Mouse (Mus musculus): ENCODE results near the gene Zfp710. TPM values are rescaled to one million over a fixed set of nuclear protein-coding genes. Genes with fewer than 3 reads are reported as not detected.

Zfp710 gene
- polyA plus RNA-seq, 1 experiment: 5.3 TPM

DNA sequence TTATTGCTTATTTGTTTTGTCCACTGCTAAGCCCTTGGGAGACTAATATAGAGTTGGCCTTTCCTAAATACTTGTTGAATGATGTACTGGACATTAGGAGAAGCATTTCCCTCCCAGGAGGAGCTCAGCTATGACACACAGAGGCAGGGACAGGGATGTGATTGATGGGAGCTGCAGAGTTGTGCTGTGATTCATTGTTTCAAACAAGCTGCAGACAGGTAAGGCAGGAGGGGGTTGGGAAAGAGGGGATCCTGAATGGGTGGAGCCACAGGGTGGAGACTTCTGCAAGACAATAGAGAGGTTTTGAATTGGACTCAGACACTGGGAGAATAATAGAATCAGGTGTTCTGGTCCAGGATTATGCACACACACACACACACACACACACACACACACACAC lies 5.4 kb downstream of the Zfp710 start:
- no peak overlapping the region for H3ac ChIP-seq (ENCODE audit: control insufficient read depth, insufficient read length, low read depth)
- no peaks in the 10 kb centered on the region for H3K36me3 ChIP-seq (ENCODE audit: control insufficient read depth, insufficient read depth)
- H3K4me3 ChIP-seq (ENCODE audit: insufficient read depth, poor library complexity, severe bottlenecking): no peak overlapping the region
- no peak for TF ChIP-seq USF1 (IDR thresholded peaks at IDR 0.05; ENCODE audit: low read depth)
- no peak for TF ChIP-seq CEBPB (IDR thresholded peaks at IDR 0.05; ENCODE audit: low read depth)
- no peak for TF ChIP-seq MYOG (IDR thresholded peaks at IDR 0.05; ENCODE audit: control insufficient read depth, extremely low read depth, insufficient read length)
- no peak for TF ChIP-seq MAX (IDR thresholded peaks at IDR 0.05)
- TF ChIP-seq CTCF (IDR thresholded peaks at IDR 0.05; ENCODE audit: control insufficient read depth, insufficient read depth, insufficient read length): no peak
- no peak for TF ChIP-seq FOSL1 (IDR thresholded peaks at IDR 0.05; ENCODE audit: insufficient read depth, low read length, poor library complexity, severe bottlenecking)
- no peak for TF ChIP-seq MYOD1 (IDR thresholded peaks at IDR 0.05; ENCODE audit: control insufficient read depth, insufficient read length, low read depth)
- H3K27me3 ChIP-seq (ENCODE audit: control insufficient read depth, insufficient read depth, insufficient read length): no peaks in the 10 kb centered on the region
- H3K79me2 ChIP-seq (ENCODE audit: control insufficient read depth, insufficient read depth): peaks cover 78% of the 10 kb centered on the region
- H3K79me3 ChIP-seq (ENCODE audit: low read depth): peaks cover 25% of the 10 kb centered on the region

DNA sequence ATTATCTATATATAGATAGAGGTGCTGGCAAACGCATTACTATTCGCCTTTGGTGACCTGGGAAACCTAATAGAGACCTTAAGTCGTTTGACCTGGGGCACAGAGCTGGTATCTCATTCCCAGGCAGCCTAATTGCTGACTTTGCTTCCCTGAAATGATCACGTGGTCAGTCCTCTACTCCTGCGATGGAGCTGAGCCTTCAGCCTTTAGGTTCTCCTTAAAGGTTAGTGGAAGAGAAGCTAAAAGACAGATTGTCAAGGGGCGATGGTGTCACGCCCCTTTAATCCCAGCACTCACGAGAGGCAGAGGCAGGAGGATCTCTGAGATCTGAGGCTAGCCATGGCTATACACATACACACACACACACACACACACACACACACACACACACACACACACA lies 5.9 kb downstream of the Zfp710 start:
- Histone ChIP-seq H3ac (ENCODE audit: control insufficient read depth, insufficient read length, low read depth) (no peak overlapping the region), H3K79me3 (ENCODE audit: low read depth) (peaks cover 28% of the 10 kb centered on the region), H3K79me2 (ENCODE audit: control insufficient read depth, insufficient read depth) (peaks cover 82% of the 10 kb centered on the region), H3K27me3 (ENCODE audit: control insufficient read depth, insufficient read depth, insufficient read length) (no peaks in the 10 kb centered on the region), H3K4me3 (ENCODE audit: insufficient read depth, poor library complexity, severe bottlenecking) (no peak overlapping the region), H3K36me3 (ENCODE audit: control insufficient read depth, insufficient read depth) (no peaks in the 10 kb centered on the region)
- TF ChIP-seq CTCF (IDR thresholded peaks at IDR 0.05; ENCODE audit: control insufficient read depth, insufficient read depth, insufficient read length) (no peak), FOSL1 (IDR thresholded peaks at IDR 0.05; ENCODE audit: insufficient read depth, low read length, poor library complexity, severe bottlenecking) (no peak), CEBPB (IDR thresholded peaks at IDR 0.05; ENCODE audit: low read depth) (no peak), MYOG (IDR thresholded peaks at IDR 0.05; ENCODE audit: control insufficient read depth, extremely low read depth, insufficient read length) (no peak), MAX (IDR thresholded peaks at IDR 0.05) (no peak), MYOD1 (IDR thresholded peaks at IDR 0.05; ENCODE audit: control insufficient read depth, insufficient read length, low read depth) (no peak), USF1 (IDR thresholded peaks at IDR 0.05; ENCODE audit: low read depth) (no peak)

DNA sequence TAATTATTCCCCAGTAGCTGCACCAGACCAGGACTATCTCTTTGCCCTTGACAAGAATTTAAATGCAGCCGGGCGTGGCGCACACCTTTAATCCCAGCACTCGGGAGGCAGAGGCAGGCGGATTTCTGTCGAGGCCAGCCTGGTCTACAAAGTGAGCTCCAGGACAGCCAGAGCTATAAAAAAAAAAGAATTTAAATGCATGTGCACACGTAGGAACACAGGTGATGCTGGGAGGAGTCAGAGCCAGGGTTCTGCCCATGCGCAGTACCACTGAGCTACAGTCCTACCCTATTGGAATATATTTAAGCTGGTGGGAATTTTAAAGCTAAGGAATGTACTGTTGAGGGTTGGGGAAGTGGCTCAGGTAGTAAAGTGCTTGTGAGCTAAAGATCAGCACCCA lies 6.4 kb downstream of the Zfp710 start:
- peaks cover 86% of the 10 kb centered on the region for H3K79me2 ChIP-seq (ENCODE audit: control insufficient read depth, insufficient read depth)
- no peak overlapping the region for H3K4me3 ChIP-seq (ENCODE audit: insufficient read depth, poor library complexity, severe bottlenecking)
- H3K79me3 ChIP-seq (ENCODE audit: low read depth): peaks cover 28% of the 10 kb centered on the region

DNA sequence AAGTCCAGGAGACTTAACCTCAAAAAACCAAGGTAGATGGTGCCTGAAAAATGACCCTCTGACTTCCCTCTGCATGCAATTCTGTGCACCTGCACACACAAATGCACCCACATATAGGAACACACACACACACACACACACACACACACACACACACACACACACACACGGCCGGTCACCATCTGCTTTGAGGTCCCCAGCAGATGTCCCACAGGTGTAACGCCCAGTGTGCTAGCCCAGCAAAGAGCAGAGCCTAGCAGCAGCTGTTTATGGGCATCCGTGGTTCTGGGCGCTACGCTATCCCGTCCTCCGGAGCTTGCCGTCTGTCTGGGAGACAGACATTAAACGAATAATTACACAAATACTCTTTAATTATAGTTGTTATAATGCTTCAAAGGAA lies 6.9 kb downstream of the Zfp710 start:
- Histone ChIP-seq H3K79me3 (ENCODE audit: low read depth) (peaks cover 28% of the 10 kb centered on the region), H3K27me3 (ENCODE audit: control insufficient read depth, insufficient read depth, insufficient read length) (no peaks in the 10 kb centered on the region), H3K36me3 (ENCODE audit: control insufficient read depth, insufficient read depth) (no peaks in the 10 kb centered on the region), H3K79me2 (ENCODE audit: control insufficient read depth, insufficient read depth) (peaks cover 86% of the 10 kb centered on the region), H3ac (ENCODE audit: control insufficient read depth, insufficient read length, low read depth) (no peak overlapping the region), H3K4me3 (ENCODE audit: insufficient read depth, poor library complexity, severe bottlenecking) (no peak overlapping the region)
- TF ChIP-seq USF1 (IDR thresholded peaks at IDR 0.05; ENCODE audit: low read depth) (no peak), CTCF (IDR thresholded peaks at IDR 0.05; ENCODE audit: control insufficient read depth, insufficient read depth, insufficient read length) (no peak), FOSL1 (IDR thresholded peaks at IDR 0.05; ENCODE audit: insufficient read depth, low read length, poor library complexity, severe bottlenecking) (no peak), CEBPB (IDR thresholded peaks at IDR 0.05; ENCODE audit: low read depth) (no peak), MYOD1 (IDR thresholded peaks at IDR 0.05; ENCODE audit: control insufficient read depth, insufficient read length, low read depth) (no peak), MYOG (IDR thresholded peaks at IDR 0.05; ENCODE audit: control insufficient read depth, extremely low read depth, insufficient read length) (no peak), MAX (IDR thresholded peaks at IDR 0.05) (no peak)

More for the DNA sequence above, 6.4 kb downstream of the Zfp710 start:
- no peaks in the 10 kb centered on the region for H3K36me3 ChIP-seq (ENCODE audit: control insufficient read depth, insufficient read depth)
- no peak overlapping the region for H3ac ChIP-seq (ENCODE audit: control insufficient read depth, insufficient read length, low read depth)
- TF ChIP-seq USF1 (IDR thresholded peaks at IDR 0.05; ENCODE audit: low read depth): no peak
- no peak for TF ChIP-seq MYOD1 (IDR thresholded peaks at IDR 0.05; ENCODE audit: control insufficient read depth, insufficient read length, low read depth)
- no peak for TF ChIP-seq CTCF (IDR thresholded peaks at IDR 0.05; ENCODE audit: control insufficient read depth, insufficient read depth, insufficient read length)
- TF ChIP-seq CEBPB (IDR thresholded peaks at IDR 0.05; ENCODE audit: low read depth): no peak
- no peak for TF ChIP-seq FOSL1 (IDR thresholded peaks at IDR 0.05; ENCODE audit: insufficient read depth, low read length, poor library complexity, severe bottlenecking)
- no peak for TF ChIP-seq MYOG (IDR thresholded peaks at IDR 0.05; ENCODE audit: control insufficient read depth, extremely low read depth, insufficient read length)
- TF ChIP-seq MAX (IDR thresholded peaks at IDR 0.05): no peak
- H3K27me3 ChIP-seq (ENCODE audit: control insufficient read depth, insufficient read depth, insufficient read length): no peaks in the 10 kb centered on the region

DNA sequence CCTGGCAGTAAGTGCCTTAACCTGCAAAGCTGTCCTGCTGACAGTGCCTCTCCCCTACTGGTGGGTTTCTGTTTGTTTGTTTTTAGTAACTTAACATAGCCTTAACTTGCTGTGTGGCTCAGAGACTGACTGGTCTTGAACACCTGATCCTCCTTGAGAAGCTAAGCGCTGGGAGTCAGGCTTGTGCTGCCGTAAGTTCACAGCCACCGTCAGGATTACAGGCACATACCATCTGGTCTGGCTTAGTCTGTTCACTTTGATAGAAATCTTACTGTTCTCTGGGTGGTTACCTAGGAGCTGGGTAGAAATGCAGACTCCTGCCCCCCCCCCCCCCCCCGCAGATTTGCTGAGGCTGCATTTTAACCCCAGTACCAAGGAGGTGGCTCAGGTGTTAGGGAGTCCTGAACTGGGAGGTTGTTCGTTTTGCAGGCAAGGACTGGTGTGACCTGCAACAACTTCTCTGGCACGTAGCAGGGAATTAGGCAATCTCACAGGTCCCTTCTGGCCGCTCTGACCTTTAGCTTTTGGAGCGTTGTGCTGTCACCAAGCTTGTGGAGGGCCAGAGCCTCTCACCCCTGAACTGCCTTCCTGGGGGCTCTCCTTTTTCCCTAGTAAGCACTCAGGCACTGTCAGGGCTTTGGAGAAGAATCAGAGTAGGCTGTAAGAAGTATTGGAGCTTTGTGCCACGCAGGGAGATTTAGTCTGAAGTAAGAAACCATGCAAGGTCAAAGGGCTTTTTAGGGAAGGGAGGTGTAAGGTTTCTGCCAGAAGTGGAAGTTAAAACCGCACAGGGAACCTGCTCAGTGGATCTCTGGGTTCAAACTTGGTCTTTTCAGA lies 7.8 kb downstream of the Zfp710 start:
- TF ChIP-seq FOSL1 (IDR thresholded peaks at IDR 0.05; ENCODE audit: insufficient read depth, low read length, poor library complexity, severe bottlenecking) (no peak), CEBPB (IDR thresholded peaks at IDR 0.05; ENCODE audit: low read depth) (no peak), CTCF (IDR thresholded peaks at IDR 0.05; ENCODE audit: control insufficient read depth, insufficient read depth, insufficient read length) (no peak), USF1 (IDR thresholded peaks at IDR 0.05; ENCODE audit: low read depth) (no peak), MYOG (IDR thresholded peaks at IDR 0.05; ENCODE audit: control insufficient read depth, extremely low read depth, insufficient read length) (no peak), MYOD1 (IDR thresholded peaks at IDR 0.05; ENCODE audit: control insufficient read depth, insufficient read length, low read depth) (no peak), MAX (IDR thresholded peaks at IDR 0.05) (no peak)
- Histone ChIP-seq H3K4me3 (ENCODE audit: insufficient read depth, poor library complexity, severe bottlenecking) (no peak overlapping the region), H3K79me2 (ENCODE audit: control insufficient read depth, insufficient read depth) (peaks cover 86% of the 10 kb centered on the region), H3K27me3 (ENCODE audit: control insufficient read depth, insufficient read depth, insufficient read length) (no peaks in the 10 kb centered on the region), H3K79me3 (ENCODE audit: low read depth) (peaks cover 27% of the 10 kb centered on the region), H3ac (ENCODE audit: control insufficient read depth, insufficient read length, low read depth) (no peak overlapping the region), H3K36me3 (ENCODE audit: control insufficient read depth, insufficient read depth) (no peaks in the 10 kb centered on the region)
